Mouse (Mus musculus) small intestine, adult 2 months (tissue): ENCODE measurements around the gene Slc22a22.

Source experiments
- CTCF ChIP-seq: fragments of 200-500 bp; IDR thresholded peaks from 2 replicates; pipeline ENCODE4 v1.5.1; 2012; ENCODE audit warnings: low read depth, mild to moderate bottlenecking, control low read depth, inconsistent platforms, low read length, moderate library complexity, mixed read lengths; ENCODE audit not compliant: insufficient replicate concordance, insufficient read length; ENCODE audit errors: extremely low read depth
- POLR2A ChIP-seq: fragments of 200-500 bp; IDR thresholded peaks from 2 replicates; pipeline ENCODE4 v1.6.1; 2012; ENCODE audit warnings: low read depth, mild to moderate bottlenecking, control low read depth, inconsistent platforms, low read length, moderate library complexity

- TF ChIP-seq POLR2A: no peak
- no peak for TF ChIP-seq CTCF
Observed at GRCm38 (mm10) chr15:57394053-57394452, 83.4 kb downstream of the Slc22a22 start.
